Mouse (Mus musculus) myocyte (in vitro differentiated cells): Measurements from ENCODE around the gene Kcnab1. TPM values are rescaled to one million over a fixed set of nuclear protein-coding genes. Genes with fewer than 3 reads are reported as not detected.
"Not testable (repeated sequence)": the region's sequence is repeated elsewhere in the genome, so short reads cannot be mapped to it uniquely, and the experiment has no call there.

ENCODE experiments used
- H3K27me3 ChIP-seq: one replicate; pipeline ENCODE4 v1.6.1; 2011; ENCODE audit not compliant: control insufficient read depth, insufficient read depth, insufficient read length
- H3K36me3 ChIP-seq: one replicate; pipeline ENCODE4 v1.6.1; 2011; ENCODE audit not compliant: control insufficient read depth, insufficient read depth
- H3K4me2 ChIP-seq: one replicate; pipeline ENCODE4 v1.6.1; 2011; ENCODE audit warnings: low read depth, control low read depth
- H3K4me3 ChIP-seq: one replicate; pipeline ENCODE4 v1.5.1; 2011; ENCODE audit warnings: mild to moderate bottlenecking, control low read depth, moderate library complexity
- H3K79me2 ChIP-seq: one replicate; pipeline ENCODE4 v1.6.1; 2011; ENCODE audit not compliant: control insufficient read depth, insufficient read depth
- H3ac ChIP-seq: one replicate; pipeline ENCODE4 v1.6.1; 2011; ENCODE audit not compliant: control insufficient read depth, insufficient read length
- CEBPB ChIP-seq: IDR thresholded peaks from 2 replicates; pipeline ENCODE4 v1.6.1; 2011; ENCODE audit warnings: mild to moderate bottlenecking, moderate library complexity; ENCODE audit not compliant: poor library complexity, insufficient read depth, severe bottlenecking
- E2F4 ChIP-seq: IDR thresholded peaks from one replicate; pipeline ENCODE4 v1.6.1; 2011; ENCODE audit warnings: mild to moderate bottlenecking, control low read depth, moderate library complexity; ENCODE audit not compliant: insufficient read depth
- MAX ChIP-seq: IDR thresholded peaks from one replicate; pipeline ENCODE4 v1.6.1; 2011; ENCODE audit warnings: low read depth, mild to moderate bottlenecking, control low read depth
- MYOD1 ChIP-seq, 3 experiments: IDR thresholded peaks; one replicate each; pipeline ENCODE4 v1.6.1; 2011; ENCODE audit warnings: control low read depth in 2 of 3, low read depth in 2 of 3, mild to moderate bottlenecking in 2 of 3, moderate library complexity in 1 of 3; ENCODE audit not compliant: insufficient read length in 2 of 3, control insufficient read depth in 1 of 3
- MYOG ChIP-seq, 3 experiments: IDR thresholded peaks; one replicate each; pipeline ENCODE4 v1.6.1; 2011; ENCODE audit warnings: control low read depth in 2 of 3, low read depth in 2 of 3, mild to moderate bottlenecking in 2 of 3; ENCODE audit not compliant: insufficient read length in 2 of 3, control insufficient read depth in 1 of 3, insufficient read depth in 1 of 3
- POLR2A ChIP-seq: IDR thresholded peaks from one replicate; pipeline ENCODE4 v1.6.1; 2011; ENCODE audit warnings: low read depth, mild to moderate bottlenecking, control low read depth, moderate library complexity; ENCODE audit not compliant: insufficient read length
- POLR2AphosphoS2 ChIP-seq: IDR thresholded peaks from one replicate; pipeline ENCODE4 v1.6.1; 2011; ENCODE audit warnings: low read depth, control low read depth; ENCODE audit not compliant: insufficient read length
- REST ChIP-seq: IDR thresholded peaks from one replicate; pipeline ENCODE4 v1.6.1; 2011; ENCODE audit warnings: mild to moderate bottlenecking, control low read depth, moderate library complexity; ENCODE audit not compliant: insufficient read depth, insufficient read length
- SRF ChIP-seq: IDR thresholded peaks from one replicate; pipeline ENCODE4 v1.6.1; 2011; ENCODE audit warnings: low read depth; ENCODE audit not compliant: control insufficient read depth, insufficient read length
- TCF12 ChIP-seq: IDR thresholded peaks from one replicate; pipeline ENCODE4 v1.6.1; 2011; ENCODE audit warnings: mild to moderate bottlenecking, control low read depth; ENCODE audit not compliant: poor library complexity, insufficient read depth, severe bottlenecking
- TCF3 ChIP-seq: IDR thresholded peaks from one replicate; pipeline ENCODE4 v1.6.1; 2011; ENCODE audit warnings: low read depth, control low read depth; ENCODE audit not compliant: insufficient read length
- USF1 ChIP-seq: IDR thresholded peaks from one replicate; pipeline ENCODE4 v1.6.1; 2011; ENCODE audit warnings: low read depth, mild to moderate bottlenecking, control low read depth, moderate library complexity
- polyA plus RNA-seq: library from polyadenylated mRNA; unstranded; fragments of >200 nt; fragmentation: generic; extraction: Trizol; gene quantifications from one replicate; pipeline ENCODE4 v1.2.1, GENCODE M21; 2012; ENCODE audit warnings: missing spikeins

Kcnab1 gene
- polyA plus RNA-seq, 1 experiment = 0.08 TPM

DNA sequence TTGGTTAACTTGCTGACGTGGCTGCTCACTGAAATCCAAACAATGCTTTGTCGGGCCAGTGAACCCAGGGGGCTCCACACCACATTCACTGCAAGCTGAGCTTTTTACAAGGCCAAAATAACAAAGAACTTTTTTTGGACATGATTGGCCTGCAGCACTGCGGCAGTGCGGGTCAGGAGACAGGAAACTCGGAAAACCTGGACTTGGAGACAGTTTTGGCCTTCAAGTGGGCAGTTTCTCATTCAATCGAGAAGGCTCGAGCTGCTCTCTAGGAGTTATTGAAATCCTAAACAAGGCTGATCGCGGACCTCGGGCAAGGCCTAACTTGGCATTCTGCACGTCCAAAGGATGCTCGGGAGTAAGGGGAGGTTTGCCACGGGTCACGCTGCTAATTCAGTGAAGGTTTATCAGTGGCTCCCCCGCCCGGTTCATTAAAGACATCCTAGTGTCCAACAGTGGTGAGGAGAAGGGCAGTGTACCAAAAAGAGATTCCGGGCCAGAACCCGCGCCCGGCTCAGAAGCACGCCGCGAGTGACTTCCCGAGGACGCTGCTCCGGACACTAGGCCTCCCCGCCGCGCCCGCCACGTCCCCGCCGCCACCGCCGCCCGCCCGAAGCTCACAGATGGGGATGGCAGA, 282.7 kb downstream of the Kcnab1 start:
- TF ChIP-seq USF1 (no peak), POLR2AphosphoS2 (no peak), TCF3 (no peak), SRF (no peak), POLR2A (no peak)
- no peaks in the 10 kb centered on the region for H3K27me3 ChIP-seq
- H3K79me2 ChIP-seq = peaks cover 48% of the 10 kb centered on the region
- H3K4me2 ChIP-seq = peak overlapping the region; percentile 69
- peak overlapping the region; percentile 74 for H3K4me3 ChIP-seq
- peak overlapping the region; percentile 64 for H3ac ChIP-seq
- H3K36me3 ChIP-seq = peaks cover 26% of the 10 kb centered on the region

GRCm38 (mm10) chr3:65392421-65392817, 283.2 kb downstream of the Kcnab1 start, which contains the start of gene Ssr3:
Gene Ssr3 (minus strand): TSS chr3:65392623.
- Histone ChIP-seq H3K36me3 (peaks cover 22% of the 10 kb centered on the region), H3K4me3 (peak within 1 kb of the TSS; percentile 74), H3K4me2 (peak within 1 kb of the TSS; percentile 69), H3ac (peak within 1 kb of the TSS; percentile 64), H3K79me2 (peaks cover 47% of the 10 kb centered on the region), H3K27me3 (no peaks in the 10 kb centered on the region)
- TF ChIP-seq CEBPB (no peak), POLR2AphosphoS2 (peak; percentile 79), E2F4 (peak; percentile 32), POLR2A (peak; percentile 95), TCF12 (no peak), TCF3 (no peak)

GRCm38 (mm10) chr3:65395111-65395510, 285.9 kb downstream of the Kcnab1 start:
- H3K27me3 ChIP-seq, H3K4me3 ChIP-seq, H3K36me3 ChIP-seq, H3K4me2 ChIP-seq, H3ac ChIP-seq: not testable (repeated sequence)
- H3K79me2 ChIP-seq = peaks cover 20% of the 10 kb centered on the region

GRCm38 (mm10) chr3:65396835-65397504, 287.8 kb downstream of the Kcnab1 start:
- no peak overlapping the region for H3ac ChIP-seq
- no peak overlapping the region for H3K4me3 ChIP-seq
- TF ChIP-seq TCF12 (no peak), POLR2A (no peak), SRF (no peak), CEBPB (no peak), E2F4 (no peak)
- H3K4me2 ChIP-seq = no peak overlapping the region
- no peaks in the 10 kb centered on the region for H3K27me3 ChIP-seq
- H3K36me3 ChIP-seq = no peaks in the 10 kb centered on the region
- peaks cover 1% of the 10 kb centered on the region for H3K79me2 ChIP-seq

- Histone ChIP-seq H3K4me3 (no peak overlapping the region), H3K36me3 (no peaks in the 10 kb centered on the region), H3ac (no peak overlapping the region), H3K4me2 (no peak overlapping the region), H3K27me3 (no peaks in the 10 kb centered on the region), H3K79me2 (no peaks in the 10 kb centered on the region)
- TF ChIP-seq REST (no peak), MYOG (IDR thresholded peaks at IDR 0.05; ENCODE audit: control insufficient read depth in 1 of 3, insufficient read depth in 1 of 3, insufficient read length in 2 of 3, low read depth in 2 of 3) (no peak), SRF (no peak), MYOD1 (IDR thresholded peaks at IDR 0.05; ENCODE audit: control insufficient read depth in 1 of 3, insufficient read length in 2 of 3, low read depth in 2 of 3) (no peak), CEBPB (no peak), TCF12 (no peak), MAX (no peak), POLR2A (no peak), POLR2AphosphoS2 (no peak), TCF3 (no peak), E2F4 (no peak), USF1 (no peak)
These were observed 288.4 kb downstream of the Kcnab1 start for GRCm38 (mm10) chr3:65397566-65397965.
